Mouse (Mus musculus): ENCODE data around the gene Sycp2l. TPM values are rescaled to one million over a fixed set of nuclear protein-coding genes. Genes with fewer than 3 reads are reported as not detected.
"Not testable (repeated sequence)": the region's sequence is repeated elsewhere in the genome, so short reads cannot be mapped to it uniquely, and the experiment has no call there.

The Sycp2l gene
- polyA plus RNA-seq, 1 experiment, result not detected

GRCm38 (mm10) chr13:41187886-41188285 is 73.8 kb downstream of the Sycp2l start:
- Histone ChIP-seq H3K4me1 (ENCODE audit: control insufficient read depth, insufficient read depth, low read length) (no peaks in the 10 kb centered on the region), H3K4me3 (replicated peaks; ENCODE audit: extremely low read depth, low read depth, low read length) (no peak overlapping the region)
- WGBS, result 65% methylated on average over 6 of the region's 6 CpGs
- DNase-seq, result no peak
- TF ChIP-seq POLR2A (IDR thresholded peaks at IDR 0.05; ENCODE audit: borderline replicate concordance, extremely low read depth, low read depth, low read length), result no peak
- no peak for TF ChIP-seq CTCF (IDR thresholded peaks at IDR 0.05; ENCODE audit: insufficient read depth, low read length)

GRCm38 (mm10) chr13:41195640-41196333 is 81.7 kb downstream of the Sycp2l start:
- no peak for DNase-seq
- TF ChIP-seq CTCF (IDR thresholded peaks at IDR 0.05; ENCODE audit: insufficient read depth, low read length) (no peak), POLR2A (IDR thresholded peaks at IDR 0.05; ENCODE audit: borderline replicate concordance, extremely low read depth, low read depth, low read length) (no peak)
- no peak overlapping the region for H3K4me3 ChIP-seq (replicated peaks; ENCODE audit: extremely low read depth, low read depth, low read length)
- 52% methylated on average over 3 of the region's 3 CpGs for WGBS
- H3K4me1 ChIP-seq (ENCODE audit: control insufficient read depth, insufficient read depth, low read length), result no peaks in the 10 kb centered on the region

GRCm38 (mm10) chr13:41200861-41201260 is 86.8 kb downstream of the Sycp2l start:
- WGBS, result 74% methylated on average over 2 of the region's 2 CpGs
- Histone ChIP-seq H3K4me1 (ENCODE audit: control insufficient read depth, insufficient read depth, low read length) (no peaks in the 10 kb centered on the region), H3K4me3 (replicated peaks; ENCODE audit: extremely low read depth, low read depth, low read length) (no peak overlapping the region)
- TF ChIP-seq CTCF (IDR thresholded peaks at IDR 0.05; ENCODE audit: insufficient read depth, low read length), result no peak
- no peak for TF ChIP-seq POLR2A (IDR thresholded peaks at IDR 0.05; ENCODE audit: borderline replicate concordance, extremely low read depth, low read depth, low read length)
- DNase-seq, result no peak

- WGBS, result 35% methylated on average over 7 of the region's 7 CpGs
- H3K4me3 ChIP-seq (replicated peaks; ENCODE audit: extremely low read depth, low read depth, low read length), result no peak overlapping the region
- TF ChIP-seq POLR2A (IDR thresholded peaks at IDR 0.05; ENCODE audit: borderline replicate concordance, extremely low read depth, low read depth, low read length), result no peak
- no peak for TF ChIP-seq CTCF (IDR thresholded peaks at IDR 0.05; ENCODE audit: insufficient read depth, low read length)
- no peak for DNase-seq
- H3K4me1 ChIP-seq (ENCODE audit: control insufficient read depth, insufficient read depth, low read length), result no peaks in the 10 kb centered on the region
Measured at GRCm38 (mm10) chr13:41203289-41203688, 89.2 kb downstream of the Sycp2l start.

- Histone ChIP-seq H3K4me1 (ENCODE audit: control insufficient read depth, insufficient read depth, low read length) (no peaks in the 10 kb centered on the region), H3K4me3 (replicated peaks; ENCODE audit: extremely low read depth, low read depth, low read length) (no peak overlapping the region)
- no peak for DNase-seq
- WGBS, result 69% methylated on average over 9 of the region's 9 CpGs
- TF ChIP-seq POLR2A (IDR thresholded peaks at IDR 0.05; ENCODE audit: borderline replicate concordance, extremely low read depth, low read depth, low read length) (no peak), CTCF (IDR thresholded peaks at IDR 0.05; ENCODE audit: insufficient read depth, low read length) (no peak)
Measured at GRCm38 (mm10) chr13:41203691-41204090, 89.6 kb downstream of the Sycp2l start.

GRCm38 (mm10) chr13:41205568-41205967 is 91.5 kb downstream of the Sycp2l start:
- not testable (repeated sequence) for H3K4me3 ChIP-seq (replicated peaks; ENCODE audit: extremely low read depth, low read depth, low read length); H3K4me1 ChIP-seq (ENCODE audit: control insufficient read depth, insufficient read depth, low read length); DNase-seq

- DNase-seq, result no peak
- Histone ChIP-seq H3K4me1 (ENCODE audit: control insufficient read depth, insufficient read depth, low read length) (no peaks in the 10 kb centered on the region), H3K4me3 (replicated peaks; ENCODE audit: extremely low read depth, low read depth, low read length) (no peak overlapping the region)
- no peak for TF ChIP-seq POLR2A (IDR thresholded peaks at IDR 0.05; ENCODE audit: borderline replicate concordance, extremely low read depth, low read depth, low read length)
- no peak for TF ChIP-seq CTCF (IDR thresholded peaks at IDR 0.05; ENCODE audit: insufficient read depth, low read length)
- WGBS, result 86% methylated on average over 5 of the region's 5 CpGs
Measured at GRCm38 (mm10) chr13:41206241-41206640, 92.1 kb downstream of the Sycp2l start.

- 77% methylated on average over 4 of the region's 4 CpGs for WGBS
- TF ChIP-seq POLR2A (IDR thresholded peaks at IDR 0.05; ENCODE audit: borderline replicate concordance, extremely low read depth, low read depth, low read length) (no peak), CTCF (IDR thresholded peaks at IDR 0.05; ENCODE audit: insufficient read depth, low read length) (no peak)
- Histone ChIP-seq H3K4me1 (ENCODE audit: control insufficient read depth, insufficient read depth, low read length) (no peaks in the 10 kb centered on the region), H3K4me3 (replicated peaks; ENCODE audit: extremely low read depth, low read depth, low read length) (no peak overlapping the region)
- DNase-seq, result no peak
Measured at GRCm38 (mm10) chr13:41211276-41211675, 97.2 kb downstream of the Sycp2l start.

GRCm38 (mm10) chr13:41212558-41213322 is 98.6 kb downstream of the Sycp2l start:
- H3K4me1 ChIP-seq (ENCODE audit: control insufficient read depth, insufficient read depth, low read length), result no peaks in the 10 kb centered on the region
- 44% methylated on average over 6 of the region's 6 CpGs for WGBS
- TF ChIP-seq POLR2A (IDR thresholded peaks at IDR 0.05; ENCODE audit: borderline replicate concordance, extremely low read depth, low read depth, low read length) (no peak), CTCF (IDR thresholded peaks at IDR 0.05; ENCODE audit: insufficient read depth, low read length) (no peak)
- H3K4me3 ChIP-seq (replicated peaks; ENCODE audit: extremely low read depth, low read depth, low read length), result no peak overlapping the region
- no peak for DNase-seq

- no peaks in the 10 kb centered on the region for H3K4me1 ChIP-seq (ENCODE audit: control insufficient read depth, insufficient read depth, low read length)
- H3K4me3 ChIP-seq (replicated peaks; ENCODE audit: extremely low read depth, low read depth, low read length), result no peak overlapping the region
- TF ChIP-seq POLR2A (IDR thresholded peaks at IDR 0.05; ENCODE audit: borderline replicate concordance, extremely low read depth, low read depth, low read length) (no peak), CTCF (IDR thresholded peaks at IDR 0.05; ENCODE audit: insufficient read depth, low read length) (no peak)
- 79% methylated on average over 6 of the region's 6 CpGs for WGBS
- no peak for DNase-seq
Measured at GRCm38 (mm10) chr13:41215669-41216068, 101.6 kb downstream of the Sycp2l start.

Data from lung, adult 2 months (tissue).